Mouse (Mus musculus): ENCODE measurements around the gene Cx3cl1.
A peak's percentile ranks its signal among the peaks of the same experiment; 100 is the strongest.

The Cx3cl1 gene

DNA sequence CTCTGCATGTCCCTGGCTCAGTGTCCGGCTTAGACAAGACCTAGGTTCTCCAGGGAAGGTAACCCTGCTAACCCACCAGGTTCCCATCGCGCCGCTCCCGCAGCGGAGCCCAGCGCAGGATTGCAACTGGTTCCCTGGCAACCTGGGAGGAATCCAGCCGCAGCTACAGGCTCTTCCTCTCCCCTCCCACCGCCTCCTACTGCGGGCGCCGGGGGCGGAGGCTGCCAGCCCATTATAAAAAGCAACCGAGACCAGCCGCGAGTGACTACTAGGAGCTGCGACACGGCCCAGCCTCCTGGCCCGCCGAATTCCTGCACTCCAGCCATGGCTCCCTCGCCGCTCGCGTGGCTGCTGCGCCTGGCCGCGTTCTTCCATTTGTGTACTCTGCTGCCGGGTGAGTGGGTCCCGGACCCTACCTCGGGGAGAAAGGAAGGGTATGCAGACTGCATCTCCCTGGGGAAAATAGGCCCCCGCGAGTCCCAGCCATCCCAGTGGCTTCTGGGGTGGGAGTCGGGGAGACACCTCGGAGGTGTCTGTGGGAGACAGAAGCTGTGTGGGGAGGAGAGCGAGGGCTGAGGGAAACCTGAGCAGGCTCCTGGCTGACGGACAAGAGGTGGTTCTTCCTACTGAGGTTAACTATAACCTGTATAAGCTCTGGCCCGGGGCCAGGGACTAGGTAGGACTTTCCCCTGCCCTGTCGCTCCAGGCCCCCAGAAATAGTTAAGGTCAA, at the start of gene Cx3cl1:
TSS of gene Cx3cl1 (plus strand) at position 69 of the 730 bp plus-strand sequence.
- no peak for DNase-seq (ENCODE audit: low spot score in 2 of 2)

DNA sequence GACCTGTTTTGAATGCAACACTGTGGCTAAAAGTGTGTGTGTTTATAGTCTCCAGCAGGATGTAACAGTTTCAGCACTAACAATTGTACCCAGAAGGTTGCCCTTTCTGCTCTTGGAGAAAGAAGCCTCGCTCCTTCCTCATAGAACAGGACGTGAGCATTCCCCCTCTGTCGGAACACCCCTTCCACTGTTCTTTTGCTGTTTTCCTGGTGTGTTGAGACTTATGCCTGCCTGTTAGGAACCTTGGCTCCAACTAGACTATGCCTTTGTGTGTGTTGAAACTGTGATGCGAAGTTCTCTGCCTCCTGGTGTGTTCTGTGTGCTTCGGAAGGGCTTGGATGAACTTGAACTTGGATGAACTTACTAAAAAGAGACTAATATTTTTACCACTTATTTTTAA, 45.8 kb upstream of the Cx3cl1 start:
- no peak for DNase-seq (ENCODE audit: low spot score in 2 of 2)

DNA sequence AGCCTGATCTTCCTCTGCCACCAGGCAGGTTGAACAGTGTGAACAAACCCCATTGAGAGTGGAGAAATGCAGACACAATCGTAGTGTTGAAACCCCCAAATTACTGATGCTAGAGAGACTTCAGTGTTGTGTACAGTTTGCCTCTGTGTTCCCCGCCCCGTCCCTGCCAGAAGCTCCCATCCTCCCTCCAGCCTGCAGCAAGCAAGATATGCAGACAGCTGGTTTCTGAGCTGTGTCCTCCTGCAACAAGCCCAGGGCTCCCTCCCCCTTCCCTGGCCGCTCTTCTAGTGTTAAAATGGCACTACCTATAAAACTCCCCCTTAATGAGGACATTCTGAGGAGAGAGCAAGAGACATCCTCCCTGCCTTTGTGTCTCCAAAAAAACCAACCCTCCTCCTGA, 42.5 kb upstream of the Cx3cl1 start:
- DNase-seq (ENCODE audit: low spot score in 2 of 2): peak in 1 of 2 experiments; percentile 30

DNA sequence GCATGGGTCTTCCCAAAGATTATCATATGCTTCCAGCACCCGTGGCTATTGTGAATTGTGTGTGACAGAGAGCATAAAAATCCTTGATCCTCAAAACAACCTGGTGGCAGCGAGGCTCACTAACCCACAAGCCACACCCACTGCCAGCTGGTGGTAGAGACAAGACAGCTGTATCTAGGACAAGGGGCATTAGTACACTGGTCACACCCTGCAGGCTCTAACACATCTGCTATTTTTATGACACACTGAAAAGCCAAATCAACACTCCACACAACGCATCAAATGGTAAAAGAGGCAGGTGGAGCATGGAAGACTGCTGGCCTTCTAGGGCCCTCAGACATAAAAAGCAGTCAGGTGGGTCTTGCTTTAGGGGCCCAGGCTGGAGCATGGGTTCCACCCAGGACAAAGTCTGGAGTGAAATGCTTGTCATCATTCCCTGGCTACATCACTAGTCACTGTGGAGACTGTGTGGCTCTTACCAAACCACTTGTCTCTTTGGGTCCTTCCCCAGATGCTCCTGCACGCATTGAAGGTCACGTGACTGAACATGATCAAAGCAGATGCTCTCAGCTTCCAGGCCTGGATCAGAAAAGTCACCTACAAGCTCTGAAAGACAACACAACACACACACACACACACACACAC, 37.9 kb upstream of the Cx3cl1 start:
- DNase-seq (ENCODE audit: low spot score in 2 of 2): peak; percentile 87

GRCm38 (mm10) chr8:94734735-94735350, 37.0 kb upstream of the Cx3cl1 start:
- DNase-seq (ENCODE audit: low spot score in 2 of 2): peak in 1 of 2 experiments; percentile 68

- DNase-seq (ENCODE audit: low spot score in 2 of 2): peak; percentile 33 to 68
Observed at GRCm38 (mm10) chr8:94735426-94736094, 36.2 kb upstream of the Cx3cl1 start.

- no peak for DNase-seq (ENCODE audit: low spot score in 2 of 2)
Observed at GRCm38 (mm10) chr8:94739829-94740228, 32.0 kb upstream of the Cx3cl1 start.

DNA sequence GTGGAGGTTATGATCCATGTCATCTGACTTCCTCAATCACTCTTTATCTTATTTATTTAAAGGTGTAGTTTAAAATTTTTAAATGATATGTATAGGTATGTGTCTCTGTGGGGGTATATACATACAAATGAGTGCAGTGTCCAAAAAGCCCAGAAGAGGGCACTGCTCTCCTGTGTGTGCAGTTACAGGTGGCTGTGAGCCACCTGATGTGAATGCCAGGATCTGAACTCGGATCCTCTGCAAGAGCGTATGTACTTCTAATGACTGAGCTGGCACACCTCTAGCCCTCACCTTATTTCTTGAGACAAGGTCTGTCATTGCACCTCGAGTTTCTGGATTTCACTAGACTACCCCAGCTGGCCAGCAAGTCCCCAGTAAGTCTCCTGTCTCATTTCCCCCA, 31.2 kb upstream of the Cx3cl1 start:
- DNase-seq (ENCODE audit: low spot score in 2 of 2): no peak

DNA sequence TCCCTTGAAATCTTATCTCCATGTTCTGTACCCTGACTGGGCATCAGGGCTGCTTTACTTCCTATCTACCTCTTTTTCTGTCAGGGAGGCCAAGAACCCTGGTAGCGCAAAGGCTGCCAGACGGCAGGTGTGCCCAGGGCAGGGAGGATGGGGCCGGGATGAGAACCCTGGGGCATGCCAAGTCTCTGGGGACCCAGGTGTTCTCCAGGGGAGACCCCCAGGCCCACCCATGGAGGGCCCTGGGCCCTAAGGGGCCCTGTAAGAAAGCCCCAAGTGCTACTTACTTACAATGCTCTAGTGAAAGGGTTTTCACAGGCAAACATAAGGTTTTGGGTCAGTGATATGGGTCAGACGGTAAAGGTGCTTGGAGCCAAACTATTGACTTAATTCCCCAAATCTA, 30.1 kb upstream of the Cx3cl1 start:
- no peak for DNase-seq (ENCODE audit: low spot score in 2 of 2)

GRCm38 (mm10) chr8:94744484-94744883, 27.3 kb upstream of the Cx3cl1 start:
- no peak for DNase-seq (ENCODE audit: low spot score in 2 of 2)

DNA sequence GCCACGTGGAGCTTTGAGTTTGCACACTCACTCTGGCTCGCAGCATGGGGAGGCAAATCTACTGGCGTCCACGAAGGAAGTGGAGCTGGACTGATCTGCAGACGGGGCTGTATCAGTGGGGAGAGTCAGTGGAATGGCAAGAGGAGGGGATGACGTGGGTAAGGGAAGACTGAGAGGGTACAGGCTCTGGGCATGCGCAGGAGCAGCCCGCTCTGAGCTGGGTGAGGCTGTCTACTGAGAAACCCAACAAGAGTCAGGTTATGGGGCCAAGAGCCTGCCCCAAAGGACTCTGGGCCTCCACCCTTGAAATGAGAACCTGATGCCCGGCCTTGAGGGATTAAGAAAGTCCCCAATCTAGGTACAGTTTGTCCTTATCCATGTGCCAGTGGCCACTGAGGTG, 26.8 kb upstream of the Cx3cl1 start:
- no peak for DNase-seq (ENCODE audit: low spot score in 2 of 2)

- DNase-seq (ENCODE audit: low spot score in 2 of 2): no peak
Observed at GRCm38 (mm10) chr8:94745476-94746184, 26.2 kb upstream of the Cx3cl1 start, which contains the start of gene Ccl22. TSS of gene Ccl22 (plus strand) at chr8:94745590.

DNA sequence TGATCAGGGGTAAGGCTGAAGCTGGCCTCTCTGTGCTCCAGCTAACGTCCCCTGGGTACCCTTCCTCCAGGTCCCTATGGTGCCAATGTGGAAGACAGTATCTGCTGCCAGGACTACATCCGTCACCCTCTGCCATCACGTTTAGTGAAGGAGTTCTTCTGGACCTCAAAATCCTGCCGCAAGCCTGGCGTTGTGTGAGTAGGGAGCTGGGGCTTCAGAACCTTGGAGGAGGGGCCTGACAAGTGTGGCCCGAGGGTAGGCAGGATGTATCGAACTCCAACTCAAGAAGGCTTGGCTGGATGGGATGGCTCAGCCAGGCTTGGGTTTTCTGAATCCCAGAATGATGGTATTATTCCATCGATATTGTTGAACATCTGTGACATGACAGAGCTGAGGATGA, 25.0 kb upstream of the Cx3cl1 start:
- no peak for DNase-seq (ENCODE audit: low spot score in 2 of 2)

- DNase-seq (ENCODE audit: low spot score in 2 of 2): no peak
Observed at GRCm38 (mm10) chr8:94748363-94748762, 23.4 kb upstream of the Cx3cl1 start.

DNA sequence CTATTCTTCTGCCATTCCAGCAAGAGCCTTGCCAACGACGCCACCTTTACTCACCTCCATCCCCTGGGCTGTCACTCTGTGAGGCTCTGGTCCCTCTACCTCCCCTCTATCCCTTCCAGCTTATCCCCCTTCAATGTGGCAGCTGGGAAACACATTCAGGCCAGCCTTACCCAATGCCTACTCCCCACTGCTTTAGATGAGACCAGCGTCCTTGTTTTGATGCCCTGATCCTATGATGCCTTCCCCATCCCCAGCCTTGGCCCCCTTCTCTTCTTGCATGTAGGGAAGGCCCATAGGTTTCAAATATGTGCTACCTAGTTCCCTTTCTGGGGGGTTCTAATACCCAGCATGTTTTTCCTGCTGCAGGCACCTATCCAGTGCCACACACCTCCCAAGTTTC, 21.9 kb upstream of the Cx3cl1 start:
- DNase-seq (ENCODE audit: low spot score in 2 of 2): peak in 1 of 2 experiments; percentile 51

GRCm38 (mm10) chr8:94751023-94751849, 20.6 kb upstream of the Cx3cl1 start:
- no peak for DNase-seq (ENCODE audit: low spot score in 2 of 2)

GRCm38 (mm10) chr8:94754006-94754405, 17.8 kb upstream of the Cx3cl1 start:
- no peak for DNase-seq (ENCODE audit: low spot score in 2 of 2)

GRCm38 (mm10) chr8:94754486-94754885, 17.3 kb upstream of the Cx3cl1 start:
- no peak for DNase-seq (ENCODE audit: low spot score in 2 of 2)

- no peak for DNase-seq (ENCODE audit: low spot score in 2 of 2)
Observed at GRCm38 (mm10) chr8:94767035-94767434, 4.8 kb upstream of the Cx3cl1 start.

DNA sequence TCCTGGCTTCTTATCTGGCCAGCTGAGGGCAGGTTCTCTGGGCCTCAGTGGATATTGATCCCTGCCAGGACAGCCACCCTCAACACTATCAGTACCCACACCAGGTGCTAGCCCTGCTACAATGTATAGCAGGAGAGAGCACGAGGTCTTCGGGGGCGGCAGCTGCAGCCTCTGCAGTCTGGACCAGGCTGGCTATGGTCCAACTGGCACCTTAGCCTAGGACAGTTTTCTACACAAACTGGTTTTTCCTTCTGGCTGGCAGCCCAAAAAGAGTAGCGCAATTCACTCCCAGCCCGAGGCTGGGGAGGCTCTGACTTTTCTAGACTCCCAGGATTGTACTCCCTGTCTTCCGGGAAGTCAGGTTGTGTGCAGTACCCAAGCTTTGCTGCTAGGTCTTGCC, 864 bp upstream of the Cx3cl1 start:
- peak in 1 of 2 experiments; percentile 26 for DNase-seq (ENCODE audit: low spot score in 2 of 2)

- DNase-seq (ENCODE audit: low spot score in 2 of 2): no peak
Observed at GRCm38 (mm10) chr8:94773048-94773447, 1.2 kb downstream of the Cx3cl1 start.

Measured in spleen, postnatal 4 days (tissue).